Mouse (Mus musculus) spleen, adult 18-20 months (tissue): Measurements from ENCODE around the gene Zbtb17.
A peak's percentile ranks its signal among the peaks of the same experiment; 100 is the strongest.

Experiments used
- DNase-seq, 2 experiments: peaks; one replicate each; pipeline ENCODE4 v3.0.0; 2022; ENCODE audit warnings: mixed read lengths in 2 of 2

The Zbtb17 gene

DNA sequence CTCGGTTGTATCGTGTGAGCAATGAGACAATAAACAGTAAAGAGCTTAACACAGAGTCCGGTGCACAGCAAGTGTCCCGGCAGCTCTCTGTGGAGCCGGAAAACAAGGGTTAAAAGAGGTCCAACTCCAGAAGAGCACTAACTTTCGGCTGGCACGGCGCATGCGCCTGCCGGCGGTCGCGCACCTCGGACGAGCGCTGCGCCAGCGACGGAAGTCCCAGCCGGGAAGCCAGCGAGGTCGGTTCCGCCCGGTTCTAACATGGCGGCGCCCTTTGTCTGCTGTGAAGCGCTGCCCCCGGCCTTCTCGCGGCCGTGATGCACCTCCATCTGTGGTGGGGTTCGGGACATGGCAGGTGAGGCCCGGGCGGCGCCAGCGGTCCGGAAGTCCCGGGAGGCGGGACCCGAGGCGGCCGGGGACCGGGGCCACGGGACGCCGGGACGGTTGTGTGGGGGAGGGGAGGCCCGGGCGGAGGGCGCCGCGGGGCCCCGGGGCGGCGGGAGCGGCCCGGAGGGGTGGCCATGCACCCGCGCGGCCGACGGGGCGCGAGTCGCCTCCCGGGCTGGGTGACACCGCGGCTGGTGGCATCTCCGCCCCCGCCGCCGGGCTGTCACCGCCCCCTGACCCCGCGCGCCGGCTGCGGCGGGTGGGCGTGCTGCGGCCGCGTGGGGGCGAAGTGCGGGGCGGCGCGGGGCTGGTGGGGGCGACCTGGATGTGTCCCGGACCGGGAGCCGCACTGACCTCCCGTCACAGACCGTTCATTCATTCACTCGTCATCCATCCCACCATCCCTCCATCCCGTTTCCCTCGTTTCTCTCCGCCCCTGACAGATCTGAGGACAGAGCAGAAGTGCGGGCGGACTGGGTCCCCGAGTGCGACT, at the start of gene Zbtb17:
Gene Zbtb17, plus strand, starts transcription at position 204 of the 877 bp plus-strand sequence.
- peak; percentile 80 to 89 for DNase-seq

DNA sequence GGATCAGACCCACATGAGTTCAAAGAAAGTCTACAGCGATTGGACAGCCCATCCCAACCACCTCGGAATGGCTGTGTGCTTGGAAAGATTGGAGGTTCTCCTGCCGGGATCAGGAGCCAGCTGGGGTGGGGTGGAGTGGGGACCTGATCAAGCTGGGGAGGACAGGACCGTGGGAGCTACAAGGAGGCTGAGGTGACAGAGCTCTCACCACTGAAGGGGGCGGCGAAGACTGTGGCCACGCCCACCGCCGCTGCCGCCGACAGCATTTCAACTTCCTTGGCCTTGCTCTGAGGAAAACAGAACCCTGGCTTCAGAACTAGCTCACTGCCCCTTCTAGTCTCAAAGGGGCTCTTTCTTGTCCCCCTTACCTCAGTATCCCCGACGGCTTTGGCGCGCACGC, 49.7 kb upstream of the Zbtb17 start:
- DNase-seq: no peak

- no peak for DNase-seq
These were observed 46.6 kb upstream of the Zbtb17 start for GRCm38 (mm10) chr4:141397861-141398260.

- no peak for DNase-seq
These were observed 45.9 kb upstream of the Zbtb17 start, which contains the start of gene Clcnka for GRCm38 (mm10) chr4:141398545-141398944. Gene Clcnka (minus strand): TSS chr4:141398724.

GRCm38 (mm10) chr4:141400171-141400570, 44.3 kb upstream of the Zbtb17 start:
- DNase-seq: no peak

GRCm38 (mm10) chr4:141404518-141405313, 39.7 kb upstream of the Zbtb17 start:
- DNase-seq: peak; percentile 68 to 84

DNA sequence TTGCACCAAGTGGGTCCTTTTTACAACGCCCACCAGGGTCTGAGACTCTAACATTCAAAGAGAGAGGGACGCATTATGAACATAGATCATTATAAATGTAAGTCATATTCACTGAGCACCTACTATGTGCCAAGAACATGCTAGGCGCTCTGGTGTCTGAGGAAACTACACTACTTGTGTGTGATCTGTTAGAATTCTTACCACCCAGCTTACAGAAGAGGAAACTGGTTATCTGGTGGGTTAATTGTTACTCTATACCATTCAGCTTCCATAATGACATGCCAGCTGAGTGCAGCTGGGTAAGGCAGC, 39.2 kb upstream of the Zbtb17 start:
- DNase-seq: no peak

- DNase-seq: peak in 1 of 2 experiments; percentile 29
These were observed 37.7 kb upstream of the Zbtb17 start for GRCm38 (mm10) chr4:141406516-141407299.

- no peak for DNase-seq
These were observed 35.9 kb upstream of the Zbtb17 start for GRCm38 (mm10) chr4:141408577-141408976.

DNA sequence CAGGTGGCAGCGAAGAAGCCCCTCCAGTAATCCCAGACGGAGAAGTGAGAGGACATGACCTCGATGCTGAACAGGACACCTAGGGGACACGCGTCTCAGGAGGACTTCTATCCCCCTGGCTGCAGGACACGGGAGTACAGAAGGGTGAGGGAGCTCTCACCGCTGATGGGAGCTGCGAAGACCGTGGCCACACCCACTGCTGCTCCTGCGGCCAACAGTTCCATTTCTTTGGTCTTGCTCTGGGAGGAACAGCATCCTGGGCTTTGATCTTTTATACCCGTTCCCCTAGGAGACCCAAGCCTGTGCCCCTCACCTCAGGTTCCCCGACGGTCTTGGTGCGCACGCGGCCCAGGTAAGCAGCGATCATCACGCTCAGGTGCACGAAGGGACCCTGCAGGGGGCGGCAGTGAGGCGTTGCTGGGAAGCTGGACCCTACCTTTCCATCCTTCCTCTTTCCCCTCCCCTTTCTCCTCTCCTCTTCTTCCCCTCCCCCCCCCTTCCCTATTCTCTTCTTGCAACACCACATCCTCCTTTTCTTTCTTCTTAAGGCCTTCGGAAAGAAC, 32.9 kb upstream of the Zbtb17 start:
- DNase-seq: no peak

DNA sequence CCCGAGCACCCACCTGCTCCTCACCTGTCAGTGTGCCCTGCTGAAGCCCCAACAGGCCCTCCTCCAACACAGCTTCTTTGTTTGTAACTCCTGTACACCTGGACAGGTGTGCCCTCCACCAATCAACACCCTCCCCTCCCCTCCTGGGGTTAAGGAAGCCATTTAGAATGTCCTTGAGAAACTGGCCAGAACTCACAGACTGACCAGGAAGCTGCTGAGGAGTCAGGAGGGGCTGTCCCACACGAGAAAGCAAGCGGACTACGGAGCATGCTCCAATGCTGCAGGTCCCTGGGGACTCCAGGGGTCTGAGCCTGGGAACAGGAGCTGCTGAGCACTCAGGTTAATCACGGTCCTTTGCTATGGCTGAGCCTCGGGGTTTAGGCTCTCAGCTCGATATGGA, 28.5 kb upstream of the Zbtb17 start, which contains the start of gene Clcnkb:
Gene Clcnkb, minus strand, starts transcription at position 91 of the 400 bp plus-strand sequence.
- DNase-seq: no peak

DNA sequence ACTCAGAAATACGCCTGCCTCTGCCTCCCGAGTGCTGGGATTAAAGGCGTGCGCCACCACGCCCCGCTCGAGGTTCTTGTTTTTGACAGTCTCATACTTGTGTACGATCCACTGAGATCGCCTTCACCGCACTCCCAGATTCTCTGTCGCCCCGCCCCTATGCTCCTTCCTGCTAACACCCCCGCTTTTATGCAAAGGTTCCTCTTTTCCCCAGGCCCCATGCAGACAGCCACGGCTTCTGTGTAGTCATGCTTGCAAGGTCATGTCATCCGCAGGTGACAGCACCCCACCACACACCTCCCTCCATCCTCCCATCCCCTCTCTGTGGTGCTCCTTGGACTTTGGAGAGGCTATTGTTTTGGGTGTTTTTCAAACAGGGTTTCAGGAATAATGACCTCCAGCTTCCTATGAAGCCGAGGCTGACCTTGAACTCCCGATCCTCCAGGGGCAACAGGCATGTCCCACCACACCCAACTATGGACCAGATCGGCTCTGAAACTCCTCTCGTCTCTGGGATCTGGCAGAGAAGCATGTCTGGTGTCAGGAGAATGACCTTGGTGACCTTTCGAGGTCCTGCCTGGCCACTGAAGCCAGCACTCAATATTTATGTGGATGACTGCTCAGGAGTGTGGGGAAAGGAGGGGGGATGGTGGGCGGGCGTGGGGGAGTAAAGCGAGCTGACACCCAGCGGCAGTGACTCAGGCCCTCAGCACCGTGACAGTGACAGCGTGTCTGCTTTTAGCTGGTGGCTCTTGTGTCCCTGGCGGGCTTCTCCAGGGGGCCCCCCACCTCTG, 24.9 kb upstream of the Zbtb17 start:
- DNase-seq: peak; percentile 58 to 61

DNA sequence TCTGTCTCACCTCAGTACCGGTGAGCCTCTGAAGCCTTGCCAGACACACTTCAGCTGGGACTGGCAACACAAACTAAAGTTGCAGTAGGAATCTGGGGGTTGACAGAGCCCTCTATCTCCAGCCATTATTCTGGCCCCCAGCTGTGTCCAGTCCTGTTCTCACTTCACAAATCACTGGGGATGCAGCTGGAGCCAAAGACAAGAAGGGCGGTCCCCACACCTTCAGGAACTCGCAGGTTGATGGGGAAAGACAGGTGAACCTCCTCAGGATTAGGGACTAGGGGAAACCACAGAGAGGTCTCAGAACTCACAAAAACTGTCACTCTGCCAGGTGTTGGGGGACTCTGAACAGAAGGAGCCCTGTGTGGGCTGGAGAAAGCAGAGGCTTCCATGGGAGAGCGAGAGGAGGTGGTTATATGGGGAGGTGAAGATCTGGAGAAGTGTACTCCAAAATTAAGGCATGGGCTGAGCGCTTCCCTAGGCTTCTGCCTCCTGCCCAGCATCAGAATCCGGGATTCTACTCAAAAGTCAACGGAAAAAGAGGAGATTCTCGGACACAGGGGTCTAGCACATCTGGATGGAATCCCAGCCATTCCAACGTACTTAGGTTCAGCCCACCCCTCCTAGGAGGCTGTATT, 24.1 kb upstream of the Zbtb17 start, which contains the start of gene Hspb7:
Gene Hspb7, plus strand, starts transcription at position 588 of the 638 bp plus-strand sequence.
- no peak for DNase-seq

DNA sequence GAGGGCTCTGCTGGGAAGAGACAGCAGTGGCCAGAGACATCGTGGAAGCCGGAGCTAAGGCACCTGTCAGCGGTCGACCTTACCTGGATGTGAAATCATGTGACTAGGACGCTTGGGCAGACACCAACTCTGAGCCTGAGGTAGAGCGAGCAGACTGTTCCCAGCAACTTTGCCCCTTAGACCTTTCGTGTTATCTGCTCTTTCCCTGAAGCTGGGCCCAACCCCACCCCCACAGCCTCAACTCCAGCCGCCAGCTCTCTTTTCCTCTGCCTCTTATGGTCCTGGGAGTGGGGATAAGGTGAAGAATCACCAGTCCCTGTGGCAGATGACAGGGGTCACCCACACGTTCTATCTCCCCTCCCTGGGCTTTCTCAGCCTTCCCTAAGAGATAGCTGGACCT, 23.6 kb upstream of the Zbtb17 start:
- no peak for DNase-seq

- DNase-seq: no peak
These were observed 23.0 kb upstream of the Zbtb17 start for GRCm38 (mm10) chr4:141421423-141421822.

GRCm38 (mm10) chr4:141422841-141423240, 21.6 kb upstream of the Zbtb17 start:
- DNase-seq: no peak

- DNase-seq: no peak
These were observed 21.2 kb upstream of the Zbtb17 start for GRCm38 (mm10) chr4:141423288-141423687.

GRCm38 (mm10) chr4:141423691-141424431, 20.6 kb upstream of the Zbtb17 start:
- no peak for DNase-seq

DNA sequence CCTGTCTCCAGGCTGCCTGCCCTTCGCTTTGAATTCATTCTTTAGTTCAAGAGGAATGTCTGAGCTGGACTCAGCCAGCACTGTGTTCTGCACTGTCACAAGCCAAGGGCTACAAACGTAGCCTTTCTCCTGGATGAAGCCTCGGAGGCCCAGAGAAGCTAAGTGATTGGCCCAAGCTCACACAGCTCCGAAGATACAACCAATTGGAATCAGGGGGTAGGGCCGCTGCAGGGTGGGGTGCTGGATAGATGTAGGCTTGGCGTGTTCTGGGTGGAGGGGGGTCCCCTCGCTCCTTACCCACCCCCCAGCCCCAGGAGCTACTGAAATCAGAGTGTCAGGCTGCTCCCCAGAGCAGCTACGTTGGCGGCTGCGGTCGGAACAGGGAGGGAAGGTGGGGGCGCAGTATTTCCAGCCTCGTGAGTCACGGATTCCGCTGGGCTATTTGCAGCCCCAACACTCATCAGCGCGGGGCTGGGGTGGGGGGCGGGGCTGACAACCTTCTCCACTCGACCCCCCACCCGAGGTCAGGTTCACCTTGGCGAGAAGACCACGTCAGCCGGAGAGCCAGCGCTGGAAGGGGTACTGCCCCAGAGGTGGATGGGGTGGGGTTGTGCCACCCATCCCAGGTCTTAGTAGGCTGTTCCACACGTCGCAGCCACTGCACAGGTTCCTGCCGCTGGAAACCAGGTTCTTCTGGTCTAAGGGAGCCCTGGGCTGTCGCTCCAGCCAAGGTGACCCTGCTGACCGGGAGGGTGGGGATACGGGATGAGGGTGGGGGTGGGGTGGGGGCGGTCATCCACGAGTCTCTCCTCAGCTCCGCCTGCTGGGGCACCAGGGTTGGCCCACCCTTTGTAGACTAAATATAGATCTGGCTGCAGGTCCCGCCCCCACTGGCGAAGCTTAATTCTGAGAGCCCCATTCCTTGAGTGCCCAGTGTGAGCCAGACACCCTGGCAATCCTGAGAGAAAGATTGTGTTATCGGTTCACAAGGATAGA, 18.7 kb upstream of the Zbtb17 start:
- DNase-seq: peak; percentile 32 to 35
